Mouse (Mus musculus): ENCODE measurements at regions not wholly inside any gene's neighbourhood (a gene's known extent, or its start where the extent isn't known, plus 50 kb on each side); places are given as distances from the start of the nearest gene placed in this dataset.
A peak's percentile ranks its signal among the peaks of the same experiment; 100 is the strongest.

DNA sequence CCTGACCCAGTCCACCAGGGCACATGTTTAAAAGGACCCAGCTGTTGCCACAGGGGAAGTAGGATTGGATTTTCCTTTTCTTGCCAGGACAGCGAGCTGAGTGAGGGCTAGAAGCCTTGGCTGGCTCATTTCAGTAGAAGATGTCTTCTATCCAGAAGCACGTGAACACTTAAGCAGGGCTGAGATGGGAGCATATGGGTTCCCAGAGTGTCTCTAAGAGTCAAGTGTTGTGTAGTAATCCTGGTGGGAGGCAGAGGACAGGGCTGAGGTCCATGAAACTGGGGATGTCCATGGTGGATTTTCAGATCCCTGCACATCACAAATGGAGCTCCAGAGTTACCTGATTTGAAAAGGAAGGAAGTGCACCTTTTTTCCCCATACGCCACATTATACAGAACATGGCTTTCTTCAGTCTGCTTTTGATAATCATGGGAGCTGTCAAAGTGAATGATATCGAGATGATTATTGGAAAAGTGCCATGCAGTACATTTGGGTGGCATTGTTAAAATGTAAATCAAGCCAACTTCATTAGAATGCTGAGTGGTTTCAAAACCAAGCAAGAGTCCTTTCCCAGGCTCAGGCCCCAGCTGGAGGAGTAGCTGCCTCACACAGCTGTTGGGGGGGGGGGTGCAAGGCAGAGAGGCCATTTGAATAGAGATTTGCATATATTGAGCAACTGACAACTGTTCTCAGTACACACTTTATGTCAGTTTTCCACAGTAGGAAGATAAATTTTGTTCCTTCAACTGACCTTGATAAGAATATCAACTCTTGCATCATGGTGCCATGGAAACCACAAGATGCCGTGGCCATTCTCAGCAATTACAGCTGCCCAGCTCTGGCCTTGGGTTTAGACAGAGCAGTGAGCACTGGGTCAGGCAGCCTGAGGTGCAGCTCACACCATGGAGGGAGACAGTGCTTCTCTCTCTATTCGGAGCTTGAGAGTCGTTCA is 81.7 kb downstream of the Slc35b3 start:
- peak; percentile 51 for DNase-seq

- no peak for DNase-seq
Observed at GRCm38 (mm10) chr13:38875923-38876322, 84.8 kb downstream of the Slc35b3 start.

- DNase-seq: no peak
Observed at GRCm38 (mm10) chr13:38864002-38864401, 96.7 kb downstream of the Slc35b3 start.

DNA sequence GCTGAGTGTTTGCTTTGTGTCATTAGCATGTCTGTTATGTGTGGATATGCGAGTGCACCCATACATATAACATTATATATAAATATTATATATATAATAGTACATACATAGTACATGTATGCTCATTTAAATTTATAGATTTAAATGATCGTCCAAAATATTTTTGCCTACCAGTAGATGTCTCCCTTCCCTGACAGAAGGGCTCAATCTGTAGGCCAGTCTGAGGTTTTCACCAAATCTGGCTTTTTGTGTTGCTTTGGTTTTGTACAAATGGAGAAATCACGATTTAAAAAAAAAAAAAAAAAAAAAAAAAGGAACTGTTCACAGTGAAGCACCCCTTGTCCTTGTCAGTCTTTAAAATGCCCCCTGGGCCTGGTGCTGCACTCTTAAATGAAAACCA is 104.9 kb downstream of the Slc35b3 start:
- no peak for DNase-seq

- DNase-seq: no peak
Observed at GRCm38 (mm10) chr13:38854986-38855385, 105.7 kb downstream of the Slc35b3 start.

GRCm38 (mm10) chr13:38852868-38853267 is 107.8 kb downstream of the Slc35b3 start:
- DNase-seq: no peak

- no peak for DNase-seq
Observed at GRCm38 (mm10) chr13:38851820-38852219, 108.9 kb downstream of the Slc35b3 start.

DNA sequence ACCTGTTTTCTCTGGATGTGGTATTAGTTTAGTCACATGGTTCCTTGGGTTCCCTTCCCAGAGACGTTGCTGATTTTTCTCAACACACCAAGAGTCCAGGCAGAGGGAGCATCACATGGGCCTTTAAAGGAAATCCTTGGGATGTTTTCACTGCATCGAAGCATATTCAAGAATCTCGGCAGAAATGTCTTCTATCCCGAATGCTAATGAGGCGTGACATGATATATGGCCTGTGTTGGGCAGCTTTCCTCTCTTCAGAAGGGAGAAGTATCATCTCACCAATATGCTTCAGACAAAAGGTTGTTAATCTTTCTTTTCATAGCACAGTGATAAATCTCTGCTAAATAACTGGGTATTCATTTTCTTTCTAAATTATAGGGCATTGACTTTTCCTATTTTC is 122.4 kb downstream of the Slc35b3 start:
- no peak for DNase-seq

GRCm38 (mm10) chr13:38825649-38826048 is 135.0 kb downstream of the Slc35b3 start:
- no peak for DNase-seq

DNA sequence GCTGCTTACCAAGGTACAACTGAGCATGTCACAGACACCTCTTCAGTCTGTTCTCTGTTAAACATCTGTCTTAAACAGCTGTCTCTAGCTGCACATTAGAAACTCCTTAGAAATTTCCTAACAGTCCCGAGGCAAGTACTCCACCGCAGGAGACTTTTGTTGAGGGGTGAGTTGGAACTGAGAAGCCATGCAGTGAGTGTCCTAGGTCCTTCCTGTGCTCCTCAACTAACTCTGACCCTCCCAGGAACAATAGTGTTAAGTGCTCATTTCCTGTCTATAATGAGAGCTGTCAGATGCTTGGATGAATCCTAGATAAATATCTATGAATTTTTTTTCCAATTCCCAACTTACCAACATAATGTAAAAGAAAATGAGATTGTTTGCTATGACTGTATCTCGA is 141.1 kb downstream of the Slc35b3 start:
- no peak for DNase-seq

- no peak for DNase-seq
Observed at GRCm38 (mm10) chr13:38818781-38819180, 141.9 kb downstream of the Slc35b3 start.

DNA sequence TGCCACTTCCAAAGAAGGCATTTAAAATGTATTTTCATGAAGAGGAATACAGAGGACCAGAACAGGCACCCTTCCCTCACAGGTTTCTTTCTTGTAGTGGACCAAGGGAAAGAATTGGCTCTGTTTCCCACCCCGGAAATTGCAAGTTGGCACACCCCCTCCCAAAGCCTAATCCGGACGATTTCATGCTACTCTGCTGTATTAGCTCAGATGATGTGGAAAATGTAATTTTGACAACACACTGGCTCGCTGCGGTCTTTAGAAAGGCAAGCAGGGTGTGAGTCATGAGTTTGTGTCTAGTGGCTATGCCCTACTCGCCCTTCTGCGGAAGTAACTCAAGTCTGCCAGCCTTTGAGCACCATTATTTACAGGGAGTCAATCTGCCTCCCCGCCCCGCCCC is 144.4 kb downstream of the Slc35b3 start:
- DNase-seq: no peak

DNA sequence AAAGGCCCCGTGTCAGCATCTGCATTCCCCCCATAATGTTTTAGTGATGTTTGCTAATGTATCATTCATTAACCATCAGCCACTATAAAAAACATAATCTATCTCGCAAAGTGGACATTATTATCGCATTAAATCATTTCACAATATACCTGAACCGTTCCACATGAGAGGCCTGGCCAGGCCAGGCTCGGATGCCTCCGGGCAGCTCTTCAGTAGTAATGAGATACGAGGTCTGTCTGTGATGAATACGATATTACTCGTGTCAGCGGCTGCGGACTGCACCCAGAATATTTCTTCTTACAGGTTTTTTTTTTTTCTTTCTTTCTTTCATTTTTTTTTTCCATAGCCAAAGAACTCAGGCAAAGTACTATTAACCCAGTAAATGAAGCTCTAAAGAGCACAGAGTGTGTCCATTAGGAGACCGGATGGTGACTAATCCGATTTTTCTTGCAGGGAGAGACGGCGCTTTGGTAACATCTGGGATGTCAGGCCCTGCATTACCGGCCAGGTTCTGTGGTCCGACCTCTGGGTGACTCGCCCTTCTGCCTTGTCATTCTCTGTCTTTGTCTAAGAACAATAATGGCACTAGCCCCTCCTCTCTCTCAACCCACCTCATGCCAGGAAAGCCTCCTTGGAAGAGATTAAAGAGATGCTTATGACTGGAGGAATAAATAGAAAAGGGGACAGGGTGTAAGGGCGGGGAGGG is 145.5 kb downstream of the Slc35b3 start:
- DNase-seq: no peak

DNA sequence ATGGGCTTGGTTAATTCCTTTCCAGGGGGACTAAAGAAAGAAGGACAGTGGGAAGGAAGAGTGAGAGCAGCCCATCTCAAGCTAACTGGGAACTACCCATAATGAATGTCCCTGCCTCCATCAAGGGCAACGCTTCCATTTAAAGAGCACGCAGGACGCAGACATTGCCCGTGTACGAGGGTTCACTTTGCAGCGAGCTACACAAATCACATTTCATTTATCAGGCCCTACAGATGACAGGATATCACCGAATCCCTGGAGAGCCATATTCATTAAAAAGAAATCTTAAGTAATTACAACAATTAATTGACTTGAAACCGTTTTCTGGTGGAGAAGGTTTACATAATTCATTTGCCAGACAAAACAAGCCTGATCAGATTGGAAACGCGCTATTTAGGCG is 139.7 kb upstream of the Eef1e1 start:
- no peak for DNase-seq

GRCm38 (mm10) chr13:38793456-38793855 is 134.6 kb upstream of the Eef1e1 start:
- DNase-seq: no peak

DNA sequence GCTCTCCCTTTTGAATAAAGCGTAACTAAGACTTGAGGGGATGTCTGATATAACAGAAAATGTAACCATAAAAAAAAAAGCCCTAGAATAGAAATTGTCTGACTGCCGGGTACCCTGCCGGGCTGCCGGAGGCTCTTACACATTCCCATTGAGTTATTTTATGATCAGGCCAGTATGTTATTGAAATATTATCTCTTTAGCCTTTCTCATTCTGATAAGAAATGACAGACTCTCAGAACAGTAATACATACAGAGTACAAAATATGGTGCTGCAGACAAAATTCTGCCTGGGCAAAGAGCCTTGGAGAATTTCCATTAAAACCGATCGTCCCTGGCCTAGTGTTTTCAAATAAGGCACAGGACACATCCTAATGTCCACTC is 121.8 kb upstream of the Eef1e1 start:
- DNase-seq: no peak

GRCm38 (mm10) chr13:38779984-38780629 is 121.2 kb upstream of the Eef1e1 start:
- no peak for DNase-seq

- no peak for DNase-seq
Observed at GRCm38 (mm10) chr13:38776546-38776945, 117.7 kb upstream of the Eef1e1 start.

DNA sequence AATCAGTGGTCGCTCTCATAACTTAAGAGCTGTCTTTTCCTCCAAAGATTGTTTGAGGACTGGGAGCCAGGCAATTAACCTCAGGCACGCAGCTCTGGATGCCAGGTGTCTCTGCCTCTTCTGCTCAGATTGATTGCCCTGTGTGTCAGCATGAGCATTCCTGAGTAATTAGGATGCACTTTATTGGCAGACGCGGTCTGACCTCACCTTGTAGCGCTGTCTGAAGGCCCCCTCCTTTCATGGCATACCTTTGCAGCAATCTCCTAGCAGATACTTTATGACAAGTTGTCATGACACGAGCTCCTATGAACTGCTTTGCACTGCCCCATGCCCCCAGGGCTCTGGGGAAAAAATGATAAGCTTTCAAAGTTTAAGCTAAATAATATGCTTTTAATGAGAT is 114.1 kb upstream of the Eef1e1 start:
- no peak for DNase-seq

GRCm38 (mm10) chr13:38766133-38766532 is 107.3 kb upstream of the Eef1e1 start:
- DNase-seq: peak; percentile 57

GRCm38 (mm10) chr13:38760261-38760660 is 101.4 kb upstream of the Eef1e1 start:
- DNase-seq: no peak

GRCm38 (mm10) chr13:38756629-38757227 is 97.9 kb upstream of the Eef1e1 start:
- DNase-seq: no peak

DNA sequence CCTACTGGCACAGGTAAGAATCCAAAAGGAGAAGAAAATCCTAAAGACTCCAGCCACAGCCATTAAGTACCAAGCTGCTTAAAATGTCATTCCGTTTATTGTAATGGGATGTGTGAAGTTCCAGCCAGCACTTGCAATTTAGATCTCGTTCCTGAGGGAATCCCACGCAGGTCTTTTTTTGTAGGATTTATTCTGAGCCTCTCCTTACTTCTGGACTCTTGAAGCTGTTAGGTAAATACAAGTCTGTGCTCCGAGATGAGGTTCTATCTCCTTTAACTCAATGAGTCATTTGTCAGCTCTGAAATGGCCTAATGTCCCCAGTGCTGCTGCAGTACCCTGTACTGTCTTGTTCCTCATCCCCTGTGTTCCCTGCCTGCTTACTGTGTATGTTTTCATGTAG is 94.9 kb upstream of the Eef1e1 start:
- DNase-seq: no peak
